In the genomic region with DNA sequence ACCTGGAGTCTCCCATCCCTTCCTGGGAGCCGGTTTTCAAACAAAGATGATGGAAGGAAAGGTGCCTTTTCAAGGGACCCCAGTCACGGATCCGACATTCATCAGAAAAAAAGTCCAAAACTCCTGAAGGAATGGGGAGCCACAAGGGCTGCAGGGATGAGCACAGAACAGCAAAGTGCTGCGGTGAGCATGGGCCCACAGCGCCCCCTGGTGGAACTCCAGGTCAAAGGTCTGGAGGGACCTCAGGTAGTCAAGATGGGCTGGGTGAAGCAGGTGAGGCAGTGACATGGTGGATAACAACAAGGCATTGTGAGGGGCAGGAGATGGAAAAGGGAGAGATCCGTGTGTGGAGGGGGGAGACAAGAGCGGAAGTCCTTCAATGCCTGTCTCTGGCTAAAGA, we compare ENCODE assay signal across 9 mouse cellular contexts. TPM values are rescaled to one million over a fixed set of nuclear protein-coding genes. Genes with fewer than 3 reads are reported as not detected.
DNase-seq lines count a peak whose midpoint lies in the region; ATAC-seq and TF ChIP-seq lines count a peak whose summit lies in the region.
"Had no signal": no experiment of that assay in that cellular context is flagged by ENCODE, and none has a peak within 500 bp of the region (broad histone marks: within the 10 kb centered on the region; RNA-seq: fewer than 3 reads in every experiment).

No protein-coding gene starts in this region.

- no peaks in the 10 kb centered on the region for H3K9me3 ChIP-seq in liver, embryonic 12.5 days (replicated peaks)
- no peaks in the 10 kb centered on the region for H3K9me3 ChIP-seq in neural tube, embryonic 11.5 days (ENCODE audit: control insufficient read depth, low read length)
- H3K9me3 ChIP-seq in stomach, postnatal 0 days (ENCODE audit: control insufficient read depth, low read length): no peaks in the 10 kb centered on the region
- H3K9me3 ChIP-seq: megakaryocyte, embryonic 14.5 days had no signal

- no peak for TF ChIP-seq POLR2A in kidney, adult 2 months (IDR thresholded peaks at IDR 0.05; ENCODE audit: low read depth, low read length)
- no peak for TF ChIP-seq POLR2A in liver, adult 2 months (IDR thresholded peaks at IDR 0.05; ENCODE audit: extremely low read depth, insufficient read depth, low read length)

- no peak overlapping the region for H3K9ac ChIP-seq in liver, embryonic 12.5 days
- H3K9ac ChIP-seq in liver, adult 2 months (ENCODE audit: low read depth, low read length): no peak overlapping the region
- no peak overlapping the region for H3K9ac ChIP-seq in neural tube, embryonic 11.5 days (ENCODE audit: low read length)
- no peak overlapping the region for H3K9ac ChIP-seq in stomach, postnatal 0 days (ENCODE audit: low read length)

- TF ChIP-seq EP300 in stomach, postnatal 0 days (optimal IDR thresholded peaks at IDR 0.05): no peak

- no peak overlapping the region for H3K27ac ChIP-seq in liver, embryonic 12.5 days
- H3K27ac ChIP-seq in kidney, adult 2 months (ENCODE audit: insufficient read depth, low read depth, low read length): no peak overlapping the region
- no peak overlapping the region for H3K27ac ChIP-seq in liver, adult 2 months (replicated peaks; ENCODE audit: insufficient read depth, low read depth, low read length)
- no peak overlapping the region for H3K27ac ChIP-seq in neural tube, embryonic 11.5 days (ENCODE audit: low read depth, low read length)
- H3K27ac ChIP-seq in stomach, postnatal 0 days (replicated peaks): no peak overlapping the region

- WGBS in liver, embryonic 12.5 days (ENCODE audit: insufficient replicate concordance): 5% methylated on average over 7 of the region's 7 CpGs
- WGBS in kidney, adult 2 months: 14% methylated on average over 7 of the region's 7 CpGs
- WGBS in liver, adult 2 months: 18% methylated on average over 7 of the region's 7 CpGs
- WGBS in neural tube, embryonic 11.5 days: 9% methylated on average over 7 of the region's 7 CpGs
- WGBS in stomach, postnatal 0 days: 6% methylated on average over 7 of the region's 7 CpGs

- H3K79me2 ChIP-seq in liver, adult 2 months (ENCODE audit: control insufficient read depth, insufficient read depth, low read length): no peaks in the 10 kb centered on the region

- H3K27me3 ChIP-seq in liver, embryonic 12.5 days (replicated peaks): peaks cover 10% of the 10 kb centered on the region; the same call in 1 of the 2 replicates
- no peaks in the 10 kb centered on the region for H3K27me3 ChIP-seq in kidney, adult 2 months (replicated peaks; ENCODE audit: control insufficient read depth, insufficient read depth, low read length)
- H3K27me3 ChIP-seq in liver, adult 2 months (ENCODE audit: control insufficient read depth, insufficient read depth, low read length): no peaks in the 10 kb centered on the region
- H3K27me3 ChIP-seq in neural tube, embryonic 11.5 days (ENCODE audit: control insufficient read depth, insufficient read depth, low read length): no peaks in the 10 kb centered on the region
- no peaks in the 10 kb centered on the region for H3K27me3 ChIP-seq in stomach, postnatal 0 days (ENCODE audit: control insufficient read depth, insufficient read depth, low read length)

- DNase-seq in liver: peak; percentile 80
- DNase-seq in cerebellum, postnatal 10 days: peak; percentile 95 to 98
- DNase-seq in frontal cortex, postnatal 36 days (ENCODE audit: low spot score in 2 of 2): peak; percentile 71 to 82
- DNase-seq in kidney, adult 2 months: peak; percentile 79
- DNase-seq in liver, adult 2 months (ENCODE audit: extremely low read depth, low read depth, low spot score): peak; percentile 43
- DNase-seq in neural tube, embryonic 11.5 days (ENCODE audit: low spot score): peak; percentile 77
- DNase-seq in stomach, postnatal 0 days (ENCODE audit: low spot score): peak; percentile 85

- ATAC-seq in liver, embryonic 12.5 days: no peak
- no peak for ATAC-seq in neural tube, embryonic 11.5 days (ENCODE audit: insufficient read depth, low FRiP score, low TSS enrichment)
- no peak for ATAC-seq in stomach, postnatal 0 days (ENCODE audit: low FRiP score, low TSS enrichment)

- TF ChIP-seq CTCF in kidney, adult 2 months (conservative IDR thresholded peaks at IDR 0.05; ENCODE audit: insufficient read depth, insufficient read length, low read depth, low read length): peak; percentile 98
- TF ChIP-seq CTCF in liver, adult 2 months (IDR thresholded peaks at IDR 0.05; ENCODE audit: low read depth, low read length): peak; percentile 97
- TF ChIP-seq CTCF in stomach, postnatal 0 days (IDR thresholded peaks at IDR 0.05; ENCODE audit: low read depth): peak; percentile 99

- H3K4me2 ChIP-seq in liver, embryonic 12.5 days: no peak overlapping the region
- no peak overlapping the region for H3K4me2 ChIP-seq in neural tube, embryonic 11.5 days (ENCODE audit: low read depth)
- H3K4me2 ChIP-seq in stomach, postnatal 0 days (replicated peaks; ENCODE audit: low read depth): no peak overlapping the region

- no peak overlapping the region for H3K4me3 ChIP-seq in liver, embryonic 12.5 days
- H3K4me3 ChIP-seq in kidney, adult 2 months (ENCODE audit: insufficient read depth, low read depth, low read length): no peak overlapping the region
- H3K4me3 ChIP-seq in liver, adult 2 months (ENCODE audit: insufficient read depth, low read depth, low read length): no peak overlapping the region
- H3K4me3 ChIP-seq in neural tube, embryonic 11.5 days (ENCODE audit: low read depth, low read length): no peak overlapping the region
- no peak overlapping the region for H3K4me3 ChIP-seq in stomach, postnatal 0 days (ENCODE audit: low read depth, low read length)
- H3K4me3 ChIP-seq: megakaryocyte, embryonic 14.5 days had no signal

- peaks cover 2% of the 10 kb centered on the region; the same call in 1 of the 2 replicates for H3K4me1 ChIP-seq in liver, embryonic 12.5 days
- H3K4me1 ChIP-seq in kidney, adult 2 months (ENCODE audit: control insufficient read depth, insufficient read depth, low read length): 0 out of 2 replicates have a peak, but pooled peaks cover 2% of the 10 kb centered on the region
- peaks cover under 1% of the 10 kb centered on the region for H3K4me1 ChIP-seq in liver, adult 2 months (ENCODE audit: control insufficient read depth, insufficient read depth, low read length)
- H3K4me1 ChIP-seq in neural tube, embryonic 11.5 days (ENCODE audit: control insufficient read depth, insufficient read depth, low read length): no peaks in the 10 kb centered on the region
- no peaks in the 10 kb centered on the region for H3K4me1 ChIP-seq in stomach, postnatal 0 days (replicated peaks; ENCODE audit: control insufficient read depth, insufficient read depth)

- no peaks in the 10 kb centered on the region for H3K36me3 ChIP-seq in liver, embryonic 12.5 days
- H3K36me3 ChIP-seq in kidney, adult 2 months (ENCODE audit: control insufficient read depth, insufficient read depth, low read length): no peaks in the 10 kb centered on the region
- H3K36me3 ChIP-seq in liver, adult 2 months (ENCODE audit: control insufficient read depth, insufficient read depth, low read length): no peaks in the 10 kb centered on the region
- no peaks in the 10 kb centered on the region for H3K36me3 ChIP-seq in neural tube, embryonic 11.5 days (ENCODE audit: control insufficient read depth, insufficient read depth, low read length)
- H3K36me3 ChIP-seq in stomach, postnatal 0 days (ENCODE audit: control insufficient read depth, insufficient read depth, low read length): no peaks in the 10 kb centered on the region

RNA-seq across cellular contexts. Expression of a gene that starts 24.9 kb away (rescaled TPM):
- polyA plus RNA-seq in liver, embryonic 12.5 days (2016; fragmentation: Nextera tagmentation; extraction: Ambion mirVana): 0.31 and 0.39 TPM in 2 replicates
- 2.0 and 2.5 TPM in 2 replicates for polyA plus RNA-seq in kidney, adult 2 months (2012; rRNA removed)
- total RNA-seq in liver, adult 2 months (2014; rRNA removed): 0.40 and 0.46 TPM in 2 replicates
- polyA plus RNA-seq in liver, adult 2 months (2012; rRNA removed): 0.52 and 0.69 TPM in 2 replicates
- polyA plus RNA-seq in neural tube, embryonic 11.5 days (2014; fragmentation: Nextera tagmentation; extraction: Ambion mirVana): 3.6 and 4.1 TPM in 2 replicates
- 1.7 TPM in 2 replicates for polyA plus RNA-seq in stomach, postnatal 0 days (2015; fragmentation: Nextera tagmentation; extraction: Ambion mirVana)

RNA-seq across cellular contexts. Expression of a gene that starts 53.8 kb away (rescaled TPM):
- polyA plus RNA-seq in liver, embryonic 12.5 days (2016; fragmentation: Nextera tagmentation; extraction: Ambion mirVana): not detected in 2 replicates
- 0.06 and 0.07 TPM in 2 replicates for polyA plus RNA-seq in kidney, adult 2 months (2012; rRNA removed)
- total RNA-seq in liver, adult 2 months (2014; rRNA removed): not detected in 2 replicates
- polyA plus RNA-seq in liver, adult 2 months (2012; rRNA removed): not detected in 2 replicates
- not detected in 2 replicates for polyA plus RNA-seq in neural tube, embryonic 11.5 days (2014; fragmentation: Nextera tagmentation; extraction: Ambion mirVana)
- not detected in 2 replicates for polyA plus RNA-seq in stomach, postnatal 0 days (2015; fragmentation: Nextera tagmentation; extraction: Ambion mirVana)

RNA-seq across cellular contexts. Expression of a gene that starts 57.9 kb away (rescaled TPM):
- 69.4 and 69.9 TPM in 2 replicates for polyA plus RNA-seq in liver, embryonic 12.5 days (2016; fragmentation: Nextera tagmentation; extraction: Ambion mirVana)
- polyA plus RNA-seq in kidney, adult 2 months (2012; rRNA removed): 217 and 221 TPM in 2 replicates
- total RNA-seq in liver, adult 2 months (2014; rRNA removed): 68.3 and 101 TPM in 2 replicates
- 91.7 and 93.5 TPM in 2 replicates for polyA plus RNA-seq in liver, adult 2 months (2012; rRNA removed)
- 4.5 and 5.3 TPM in 2 replicates for polyA plus RNA-seq in neural tube, embryonic 11.5 days (2014; fragmentation: Nextera tagmentation; extraction: Ambion mirVana)
- 109 and 114 TPM in 2 replicates for polyA plus RNA-seq in stomach, postnatal 0 days (2015; fragmentation: Nextera tagmentation; extraction: Ambion mirVana)

Comparison
In these comparisons a context has a peak if more than half of its experiments do, and no peak if none do; other contexts are left out.
1. DNase-seq: peak in every context shown above with its lines; median percentile 96 in cerebellum, postnatal 10 days; 85 in stomach, postnatal 0 days; 80 in liver; 79 in kidney, adult 2 months; 77 in neural tube, embryonic 11.5 days; 76 in frontal cortex, postnatal 36 days; 43 in liver, adult 2 months.
2. RNA of a gene that starts 57.9 kb away (polyA plus RNA-seq): 217 to 221 TPM in kidney, adult 2 months, 109 to 114 TPM in stomach, postnatal 0 days, 91.7 to 93.5 TPM in liver, adult 2 months and 69.4 to 69.9 TPM in liver, embryonic 12.5 days; 4.5 to 5.3 TPM in neural tube, embryonic 11.5 days; every median in the first group is over 10 times any median in the second.
3. Peak in every context shown above with its lines, with median percentiles within 50 percentile points of each other: CTCF ChIP-seq.